Mouse (Mus musculus): ENCODE measurements around the gene Ppil6.

Ppil6 gene

GRCm38 (mm10) chr10:41477278-41478181 lies 12.7 kb upstream of the Ppil6 start:
- in situ Hi-C loops (cut with MboI, MseI), result loop anchor here in 1 of 2 experiments (5.0 kb wide), 1 partner anchor 40 kb away; the partner anchor contains the start of gene Cd164

DNA sequence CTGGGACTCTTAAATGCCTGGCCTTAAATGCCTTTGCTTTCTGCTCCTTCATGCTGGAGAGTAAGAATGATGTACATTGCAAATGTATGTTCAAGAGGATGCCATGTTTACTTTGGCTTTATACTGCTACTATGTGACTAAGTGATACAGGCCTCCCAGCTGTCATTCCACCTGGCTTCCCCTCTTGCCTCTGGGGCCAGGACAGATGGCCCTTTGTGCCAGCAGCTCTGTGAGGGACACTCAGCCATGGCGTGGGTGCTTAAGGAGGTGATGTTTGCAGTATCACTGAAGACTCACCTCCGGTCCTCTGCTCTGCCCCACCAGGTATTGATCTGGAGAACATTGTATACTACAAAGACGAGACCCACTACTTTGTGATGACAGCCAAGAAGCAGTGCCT lies 10.3 kb upstream of the Ppil6 start:
- in situ Hi-C loops (cut with MboI, MseI), result loop anchor here (5.0 to 10.0 kb wide), 3 partner anchors 37 to 1195 kb away; partner anchors contain the start of genes Ak9 (in 1 of the 2), Cd164 (in 1 of the 2) and Fig4 (in 1 of the 2)

- in situ Hi-C loops (cut with MboI, MseI), result loop anchor here (10.0 kb wide), 2 partner anchors 176 to 1194 kb away; partner anchors contain the start of genes Ak9 (in 1 of the 2) and Fig4 (in 1 of the 2)
Measured at GRCm38 (mm10) chr10:41480938-41481880, 9.0 kb upstream of the Ppil6 start.

DNA sequence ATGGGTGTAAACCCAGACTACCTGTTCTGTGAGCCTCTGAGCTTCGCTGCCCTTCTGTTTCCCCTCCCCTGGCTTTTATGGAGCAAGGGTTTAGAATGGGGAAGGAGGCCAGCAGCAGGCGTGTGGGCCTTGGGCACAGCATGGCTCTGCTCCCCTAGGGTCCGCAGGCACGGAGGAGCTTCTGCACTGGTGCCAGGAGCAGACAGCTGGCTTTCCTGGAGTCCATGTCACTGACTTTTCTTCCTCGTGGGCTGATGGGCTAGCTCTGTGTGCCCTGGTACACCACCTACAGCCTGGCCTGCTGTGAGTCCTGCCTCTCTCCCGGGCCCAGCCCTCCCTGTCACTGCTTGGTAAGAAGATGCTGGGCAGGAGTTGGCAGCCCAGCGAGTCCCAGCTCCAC lies 7.8 kb upstream of the Ppil6 start:
- in situ Hi-C loops (cut with MboI, MseI), result loop anchor here (10.0 kb wide), 2 partner anchors 178 to 1192 kb away; partner anchors contain the start of genes Ak9 (in 1 of the 2) and Fig4 (in 1 of the 2)

GRCm38 (mm10) chr10:41485778-41486177 lies 4.5 kb upstream of the Ppil6 start:
- in situ Hi-C loops (cut with MboI, MseI), result loop anchor here (5.0 to 10.0 kb wide), 3 partner anchors 38 to 1189 kb away; partner anchors contain the start of genes Ak9 (in 1 of the 2) and Fig4 (in 1 of the 2)

- in situ Hi-C loops (cut with MboI, MseI), result loop anchor here (5.0 to 10.0 kb wide), 3 partner anchors 39 to 1188 kb away; partner anchors contain the start of genes Ak9 (in 1 of the 2) and Fig4 (in 1 of the 2)
Measured at GRCm38 (mm10) chr10:41486506-41487170, 3.6 kb upstream of the Ppil6 start.

DNA sequence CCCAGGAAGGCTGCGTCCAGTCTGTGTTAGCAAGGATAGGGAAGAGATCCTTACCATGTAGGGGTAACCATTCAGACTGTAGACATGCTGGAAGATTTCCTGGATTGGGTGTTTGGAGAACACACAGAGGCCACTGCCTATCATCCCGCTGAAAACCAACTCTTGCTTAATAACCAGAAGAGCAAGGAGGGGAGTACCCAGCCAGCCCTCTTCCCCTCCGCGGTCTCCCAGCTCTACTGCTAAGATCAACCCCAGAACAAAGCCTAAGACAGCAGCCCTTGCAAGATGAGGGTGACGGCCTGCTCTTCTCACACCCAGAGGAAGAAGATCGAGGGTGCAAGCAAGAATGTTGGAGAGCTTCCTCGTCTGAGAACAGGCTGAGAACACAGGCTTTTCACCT lies 1.4 kb upstream of the Ppil6 start:
- in situ Hi-C loops (cut with MboI, MseI), result loop anchor here (5.0 to 10.0 kb wide), 3 partner anchors 42 to 1186 kb away; partner anchors contain the start of genes Ak9 (in 1 of the 2) and Fig4 (in 1 of the 2)

DNA sequence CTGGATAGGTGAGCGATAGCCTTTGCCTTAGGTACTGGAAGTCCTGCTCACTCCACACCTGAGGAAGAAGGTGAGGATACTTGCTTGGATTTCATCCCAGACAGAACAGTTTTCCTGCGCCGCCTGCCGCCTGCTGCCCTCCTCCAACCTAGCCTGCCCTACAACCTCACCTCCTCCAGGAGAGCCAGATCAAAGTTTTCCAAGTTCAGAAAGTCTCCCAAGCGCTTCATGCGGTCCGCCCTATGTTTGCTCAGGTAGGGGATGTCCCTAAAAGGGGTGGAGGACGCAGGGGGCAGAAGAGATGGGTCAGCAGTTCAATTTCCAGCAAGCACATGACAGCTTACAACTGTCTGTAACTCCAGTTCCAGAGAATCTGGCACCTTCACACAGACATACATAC lies 945 bp upstream of the Ppil6 start:
- in situ Hi-C loops (cut with MboI, MseI), result loop anchor here (5.0 to 10.0 kb wide), 3 partner anchors 42 to 1186 kb away; partner anchors contain the start of genes Ak9 (in 1 of the 2) and Fig4 (in 1 of the 2)

DNA sequence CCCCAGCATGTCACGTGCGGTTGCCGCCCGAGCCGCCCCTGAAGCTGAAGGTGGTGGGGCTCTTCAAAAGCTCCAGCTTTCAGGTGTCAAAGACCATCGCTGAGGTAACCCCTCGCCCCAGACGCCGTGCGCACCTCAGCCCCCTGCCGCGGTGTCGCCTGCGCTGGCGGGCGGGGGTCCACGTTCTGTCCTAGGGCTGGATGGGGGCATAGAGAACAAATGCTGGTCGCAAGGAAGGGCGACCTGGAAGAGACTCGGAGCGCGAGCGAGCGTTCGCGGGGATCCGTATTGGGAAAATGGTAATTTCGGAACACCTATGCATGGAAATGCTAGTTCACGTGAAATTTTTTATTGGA lies 257 bp downstream of the Ppil6 start:
- in situ Hi-C loops (cut with MboI, MseI), result no loop called here

DNA sequence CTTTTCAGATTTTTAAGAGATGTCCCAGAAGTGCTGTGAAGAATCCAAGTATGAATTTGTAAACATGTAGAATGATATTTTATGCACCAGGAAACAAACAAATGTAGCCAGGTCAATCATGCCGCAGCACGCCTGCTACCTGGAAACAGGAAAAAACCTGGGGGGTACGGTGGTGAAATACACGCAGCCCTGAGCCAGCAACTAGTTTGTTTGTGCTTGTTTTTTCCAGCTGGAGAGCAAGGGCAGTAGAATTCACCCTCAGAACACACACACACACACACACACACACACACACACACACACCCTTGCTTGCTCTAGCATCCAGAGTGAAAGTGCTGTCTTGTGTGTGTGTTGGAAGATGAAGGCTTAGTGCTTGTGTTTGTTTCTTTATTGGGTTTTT lies 872 bp downstream of the Ppil6 start:
- in situ Hi-C loops (cut with MboI, MseI), result no loop called here

GRCm38 (mm10) chr10:41500941-41501340 lies 10.7 kb downstream of the Ppil6 start:
- in situ Hi-C loops (cut with MboI, MseI), result loop anchor here (5.0 to 10.0 kb wide), 2 partner anchors 66 to 194 kb away; no protein-coding TSS in a partner anchor

DNA sequence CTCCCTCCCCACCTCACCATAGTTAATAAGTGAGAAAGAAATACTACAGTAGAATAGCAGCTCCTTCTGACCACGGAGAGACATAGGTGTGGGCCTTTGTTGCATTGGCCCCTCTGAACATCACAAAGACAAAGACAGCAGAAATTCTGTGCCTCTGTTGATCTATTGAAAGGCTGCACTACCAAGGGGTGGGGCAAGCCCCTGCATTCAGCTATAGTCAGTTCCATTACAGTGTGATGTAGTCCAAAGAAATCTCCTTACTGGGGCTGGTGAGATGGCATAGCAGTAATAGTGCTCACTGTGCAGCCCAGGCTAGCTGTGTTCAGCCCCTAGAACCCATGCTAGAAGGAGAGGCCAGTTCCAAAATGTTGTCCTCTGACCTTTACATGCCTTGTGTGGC lies 14.8 kb downstream of the Ppil6 start:
- in situ Hi-C loops (cut with MboI, MseI), result loop anchor here (5.0 to 10.0 kb wide), 5 partner anchors 70 to 198 kb away; no protein-coding TSS in a partner anchor

GRCm38 (mm10) chr10:41505446-41505845 lies 15.2 kb downstream of the Ppil6 start:
- in situ Hi-C loops (cut with MboI, MseI), result loop anchor here (5.0 to 10.0 kb wide), 4 partner anchors 71 to 187 kb away; no protein-coding TSS in a partner anchor

DNA sequence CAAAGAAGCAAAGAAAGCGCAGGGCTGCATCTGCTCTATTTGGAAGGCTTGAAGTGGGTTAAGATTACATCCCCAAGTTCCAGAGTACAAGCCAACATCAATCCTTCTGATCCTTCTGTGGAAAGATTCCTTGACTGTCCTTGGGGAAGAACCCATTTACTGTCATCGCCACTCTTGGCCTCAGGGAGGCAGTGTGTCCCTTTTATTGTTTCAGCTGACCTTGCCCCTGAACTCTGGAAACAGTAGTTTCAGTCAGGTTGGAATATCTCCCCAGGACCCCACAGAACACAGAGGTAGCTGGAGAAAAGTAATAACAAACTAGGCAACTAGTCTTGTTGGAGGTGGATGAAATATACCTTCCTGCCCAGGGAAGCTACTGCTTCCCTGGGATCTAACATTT lies 18.9 kb downstream of the Ppil6 start:
- in situ Hi-C loops (cut with MboI, MseI), result loop anchor here (5.0 to 10.0 kb wide), 4 partner anchors 74 to 183 kb away; no protein-coding TSS in a partner anchor

DNA sequence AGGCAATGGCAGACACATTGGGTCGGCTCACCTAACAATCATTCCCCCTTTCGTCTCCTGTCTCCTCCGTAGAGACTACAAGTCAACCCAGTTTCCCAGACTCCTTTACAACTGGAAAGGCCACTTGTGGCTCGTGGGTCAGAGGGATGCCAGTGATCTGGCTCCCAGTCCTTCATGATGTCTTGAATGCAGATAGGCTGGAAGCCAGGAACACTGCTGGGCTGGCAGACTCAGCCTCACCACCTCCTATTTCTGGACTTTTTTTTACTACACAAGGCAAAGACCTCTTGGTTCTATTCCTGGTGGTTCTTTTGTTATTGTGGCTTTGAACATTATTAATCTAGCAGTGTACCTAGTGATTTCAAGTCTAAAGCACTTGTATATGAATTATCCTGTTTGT lies 24.1 kb downstream of the Ppil6 start:
- in situ Hi-C loops (cut with MboI, MseI), result loop anchor here in 1 of 2 experiments (10.0 kb wide), 1 partner anchor 160 kb away; no protein-coding TSS in a partner anchor

- in situ Hi-C loops (cut with MboI, MseI), result loop anchor here (5.0 to 10.0 kb wide), 2 partner anchors 38 to 160 kb away; partner anchors contain the start of gene Mical1 (in 1 of the 2)
Measured at GRCm38 (mm10) chr10:41514921-41515320, 24.7 kb downstream of the Ppil6 start.

GRCm38 (mm10) chr10:41518508-41518980 lies 28.3 kb downstream of the Ppil6 start:
- in situ Hi-C loops (cut with MboI, MseI), result loop anchor here (5.0 to 10.0 kb wide), 2 partner anchors 41 to 156 kb away; partner anchors contain the start of gene Mical1 (in 1 of the 2)

- in situ Hi-C loops (cut with MboI, MseI), result loop anchor here (5.0 to 10.0 kb wide), 2 partner anchors 42 to 156 kb away; partner anchors contain the start of gene Mical1 (in 1 of the 2)
Measured at GRCm38 (mm10) chr10:41518981-41519618, 28.9 kb downstream of the Ppil6 start, which contains the start of gene Cd164. Gene Cd164 (plus strand): TSS chr10:41519414.
